Mouse (Mus musculus) embryonic facial prominence, embryonic 11.5 days (tissue): Measurements from ENCODE around the gene Gcdh. TPM values are rescaled to one million over a fixed set of nuclear protein-coding genes. Genes with fewer than 3 reads are reported as not detected.

Source experiments
- microRNA-seq: library from miRNA; unstranded; fragments of <30 nt; microRNA quantifications from one replicate; pipeline ENCODE4, GENCODE M21; 2016; ENCODE audit warnings: borderline number of aligned reads
- polyA plus RNA-seq: library from polyadenylated mRNA; unstranded; fragments of >200 nt; fragmentation: Nextera tagmentation; extraction: Ambion mirVana; gene quantifications from 2 replicates; pipeline ENCODE4 v1.2.1, GENCODE M21; 2014

The Gcdh gene
- polyA plus RNA-seq, 1 experiment from 2014 or later: 40.3 TPM

Small RNA genes lying within 50 kb of the gene (microRNA-seq; reads per million reads assigned to microRNA genes)
- not detected for gene Gm24197
- gene Mir7069: 8.5 reads per million, percentile 10 among the genes with 10 or more reads in this experiment

Other genes with a start within 250 kb of the Gcdh start
- 86.9 and 89.6 TPM in 2 replicates for gene Ier2, start 231.1 kb downstream of the Gcdh start, polyA plus RNA-seq
- gene Trmt1, start 207.6 kb downstream of the Gcdh start, polyA plus RNA-seq: 61.5 and 64.7 TPM in 2 replicates
- 21.0 and 21.1 TPM in 2 replicates for gene Nacc1, start 206.1 kb downstream of the Gcdh start, polyA plus RNA-seq
- gene Lyl1, start 192.5 kb downstream of the Gcdh start, polyA plus RNA-seq: 4.6 and 5.3 TPM in 2 replicates
- 3.6 and 5.7 TPM in 2 replicates for gene G430095P16Rik, start 170.9 kb downstream of the Gcdh start, polyA plus RNA-seq
- gene Nfix, start 93.6 kb downstream of the Gcdh start, polyA plus RNA-seq: 5.9 and 6.8 TPM in 2 replicates
- 3.6 and 3.8 TPM in 2 replicates for gene Dand5, start 71.1 kb downstream of the Gcdh start, polyA plus RNA-seq
- gene Gadd45gip1, start 62.4 kb downstream of the Gcdh start, polyA plus RNA-seq: 41.5 and 42.3 TPM in 2 replicates
- 79.6 and 88.2 TPM in 2 replicates for gene Rad23a, start 53.3 kb downstream of the Gcdh start, polyA plus RNA-seq
- 815 and 826 TPM in 2 replicates for gene Calr, start 47.0 kb downstream of the Gcdh start, polyA plus RNA-seq
- 73.0 and 85.7 TPM in 2 replicates for gene Farsa, start 36.9 kb downstream of the Gcdh start, polyA plus RNA-seq
- gene Syce2, start 21.8 kb downstream of the Gcdh start, polyA plus RNA-seq: 89.2 and 89.9 TPM in 2 replicates
- gene Klf1, start 8.0 kb upstream of the Gcdh start, polyA plus RNA-seq: 11.1 and 14.4 TPM in 2 replicates
- gene Dnase2a, start 14.6 kb upstream of the Gcdh start, polyA plus RNA-seq: 5.5 and 7.2 TPM in 2 replicates
- gene Mast1, start 43.4 kb upstream of the Gcdh start, polyA plus RNA-seq: 2.8 and 3.9 TPM in 2 replicates
- gene Rtbdn, start 53.1 kb upstream of the Gcdh start, polyA plus RNA-seq: not detected in 2 replicates
- not detected in 2 replicates for gene Gm49661, start 75.5 kb upstream of the Gcdh start, polyA plus RNA-seq
- gene Prdx2, start 75.7 kb upstream of the Gcdh start, polyA plus RNA-seq: 1,219 and 1,316 TPM in 2 replicates
- 109 and 137 TPM in 2 replicates for gene Rnaseh2a, start 75.8 kb upstream of the Gcdh start, polyA plus RNA-seq
- 5.4 and 6.2 TPM in 2 replicates for gene Junb, start 84.8 kb upstream of the Gcdh start, polyA plus RNA-seq
- gene Hook2, start 96.7 kb upstream of the Gcdh start, polyA plus RNA-seq: 11.3 and 14.2 TPM in 2 replicates
- gene Best2, start 120.6 kb upstream of the Gcdh start, polyA plus RNA-seq: not detected in 2 replicates
- gene Asna1, start 131.4 kb upstream of the Gcdh start, polyA plus RNA-seq: 130 and 132 TPM in 2 replicates
- 172 and 178 TPM in 2 replicates for gene Trir, start 132.9 kb upstream of the Gcdh start, polyA plus RNA-seq
- 17.0 and 20.5 TPM in 2 replicates for gene Tnpo2, start 143.0 kb upstream of the Gcdh start, polyA plus RNA-seq
- 20.4 and 21.2 TPM in 2 replicates for gene Fbxw9, start 166.1 kb upstream of the Gcdh start, polyA plus RNA-seq
- gene Gm5741, start 174.1 kb upstream of the Gcdh start, polyA plus RNA-seq: not detected in 2 replicates
- 61.9 and 67.7 TPM in 2 replicates for gene Dhps, start 177.8 kb upstream of the Gcdh start, polyA plus RNA-seq
- 117 and 127 TPM in 2 replicates for gene Wdr83os, start 186.8 kb upstream of the Gcdh start, polyA plus RNA-seq
- gene Wdr83, start 187.4 kb upstream of the Gcdh start, polyA plus RNA-seq: 48.6 and 52.2 TPM in 2 replicates
- 19.5 and 21.9 TPM in 2 replicates for gene Man2b1, start 189.3 kb upstream of the Gcdh start, polyA plus RNA-seq
- 1.8 and 2.0 TPM in 2 replicates for gene Zfp791, start 229.2 kb upstream of the Gcdh start, polyA plus RNA-seq